ENCODE assay signal across 7 mouse cellular contexts in genomic region chr16:4718753-4719518, GRCm38 (mm10). TPM values are rescaled to one million over a fixed set of nuclear protein-coding genes. Genes with fewer than 3 reads are reported as not detected.
DNase-seq lines count a peak whose midpoint lies in the region; ATAC-seq and TF ChIP-seq lines count a peak whose summit lies in the region.

TSS of gene Nmral1 (minus strand) at chr16:4719356.

- H3K4me3 ChIP-seq in cortical plate, adult 2 months (ENCODE audit: insufficient read depth, low read length), result peak within 1 kb of the TSS; percentile 77
- H3K4me3 ChIP-seq in intestine, embryonic 14.5 days (ENCODE audit: low read depth, low read length), result peak within 1 kb of the TSS; percentile 72

- intact Hi-C loops in left cerebral cortex, postnatal 25 days (cut with DNase I), result no loop called here

- no peak within 1 kb of the TSS for H3K27ac ChIP-seq in cortical plate, adult 2 months (ENCODE audit: insufficient read depth, low read length)
- peak within 1 kb of the TSS; percentile 79 for H3K27ac ChIP-seq in intestine, embryonic 14.5 days (ENCODE audit: low read depth)

- H3K36me3 ChIP-seq in intestine, embryonic 14.5 days (ENCODE audit: control insufficient read depth, insufficient read depth, low read length), result peaks cover 25% of the 10 kb centered on the region

- 15% methylated on average over 33 of the region's 33 CpGs for WGBS in intestine, embryonic 14.5 days

- peak; percentile 84 for ATAC-seq in intestine, embryonic 14.5 days (replicated peaks; ENCODE audit: low FRiP score, low TSS enrichment, low read depth)

- peak; percentile 38; the same call in 1 of the 2 replicates for TF ChIP-seq POLR2A in cortical plate, adult 2 months (IDR thresholded peaks at IDR 0.05; ENCODE audit: extremely low read depth, insufficient read depth, low read length)

- TF ChIP-seq CTCF in cortical plate, adult 2 months (IDR thresholded peaks at IDR 0.05; ENCODE audit: extremely low read depth, insufficient read depth, low read length), result no peak

- H3K9ac ChIP-seq in intestine, embryonic 14.5 days (ENCODE audit: low read length), result peak within 1 kb of the TSS; percentile 67

- no peaks in the 10 kb centered on the region for H3K4me1 ChIP-seq in cortical plate, adult 2 months (ENCODE audit: control insufficient read depth, insufficient read depth, low read length)
- H3K4me1 ChIP-seq in intestine, embryonic 14.5 days (replicated peaks; ENCODE audit: control insufficient read depth, insufficient read depth, low read length), result no peaks in the 10 kb centered on the region; the same call in 1 of the 2 replicates

- H3K9me3 ChIP-seq in intestine, embryonic 14.5 days (ENCODE audit: control insufficient read depth, low read length), result no peaks in the 10 kb centered on the region

- peak; percentile 61 to 87 for DNase-seq in adrenal gland, adult (ENCODE audit: inconsistent age in 2 of 2, low spot score in 1 of 2)
- peak; percentile 50 for DNase-seq in gastrocnemius, postnatal 10 days
- peak; percentile 92 for DNase-seq in intestine, embryonic 14.5 days (ENCODE audit: low spot score)
- peak; percentile 61 to 74 for DNase-seq in left cerebral cortex, postnatal 25 days (ENCODE audit: low spot score in 2 of 2)
- peak; percentile 87 for DNase-seq in mesoderm, embryonic 11.5 days (ENCODE audit: low read depth, low spot score)
- peak; percentile 44 for DNase-seq in right cerebral cortex, postnatal 36 days (ENCODE audit: low spot score in 2 of 2)

- H3K4me2 ChIP-seq in intestine, embryonic 14.5 days (ENCODE audit: low read length), result peak within 1 kb of the TSS; percentile 67

- no peaks in the 10 kb centered on the region for H3K27me3 ChIP-seq in intestine, embryonic 14.5 days (replicated peaks; ENCODE audit: control insufficient read depth, insufficient read depth, low read length)

RNA-seq across cellular contexts. Expression of gene Nmral1, which starts in this region (rescaled TPM):
- 25.5 and 25.7 TPM in 2 replicates for polyA plus RNA-seq in cortical plate, adult 2 months (2012; rRNA removed)
- 1 to 10 TPM; 6.8 to 7.1 TPM for total RNA-seq in gastrocnemius, postnatal 10 days (2021)
- 73.4 and 79.4 TPM in 2 replicates for polyA plus RNA-seq in intestine, embryonic 14.5 days (2014; fragmentation: Nextera tagmentation; extraction: Ambion mirVana)
- 10 to 100 TPM in 1 of 2 experiments, 1 to 10 TPM in 1; 9.6 to 10.5 TPM for total RNA-seq in left cerebral cortex, postnatal 25 days (2021)
